Mouse (Mus musculus): ENCODE measurements at regions not wholly inside any gene's neighbourhood (a gene's known extent, or its start where the extent isn't known, plus 50 kb on each side); places are given as distances from the start of the nearest gene placed in this dataset.
"Not testable (repeated sequence)": the region's sequence is repeated elsewhere in the genome, so short reads cannot be mapped to it uniquely, and the experiment has no call there.

- no peak for DNase-seq (ENCODE audit: low spot score)
These were observed 202.1 kb downstream of the Ddx10 start for GRCm38 (mm10) chr9:53045788-53046187.

GRCm38 (mm10) chr9:53033797-53034196, 214.1 kb downstream of the Ddx10 start:
- DNase-seq (ENCODE audit: low spot score), result no peak

- no peak for DNase-seq (ENCODE audit: low spot score)
These were observed 225.8 kb downstream of the Ddx10 start for GRCm38 (mm10) chr9:53022096-53022495.

- DNase-seq (ENCODE audit: low spot score), result no peak
These were observed 237.1 kb downstream of the Ddx10 start for GRCm38 (mm10) chr9:53010741-53011140.

GRCm38 (mm10) chr9:53007395-53007794, 240.5 kb downstream of the Ddx10 start:
- no peak for DNase-seq (ENCODE audit: low spot score)

- DNase-seq (ENCODE audit: low spot score), result no peak
These were observed 241.8 kb downstream of the Ddx10 start for GRCm38 (mm10) chr9:53006085-53006484.

GRCm38 (mm10) chr9:53004253-53004978, 243.4 kb downstream of the Ddx10 start:
- no peak for DNase-seq (ENCODE audit: low spot score)

GRCm38 (mm10) chr9:52976041-52976440, 271.8 kb downstream of the Ddx10 start:
- DNase-seq (ENCODE audit: low spot score), result no peak

- no peak for DNase-seq (ENCODE audit: low spot score)
These were observed 282.2 kb downstream of the Ddx10 start for GRCm38 (mm10) chr9:52965631-52966030.

- no peak for DNase-seq (ENCODE audit: low spot score)
These were observed 280.1 kb upstream of the AI593442 start for GRCm38 (mm10) chr9:52959668-52960067.

- DNase-seq (ENCODE audit: low spot score), result no peak
These were observed 277.7 kb upstream of the AI593442 start for GRCm38 (mm10) chr9:52957245-52957644.

GRCm38 (mm10) chr9:52944081-52944480, 264.5 kb upstream of the AI593442 start:
- DNase-seq (ENCODE audit: low spot score), result no peak

- no peak for DNase-seq (ENCODE audit: low spot score)
These were observed 262.0 kb upstream of the AI593442 start for GRCm38 (mm10) chr9:52941637-52941983.

- DNase-seq (ENCODE audit: low spot score), result peak; percentile 53
These were observed 261.5 kb upstream of the AI593442 start for GRCm38 (mm10) chr9:52940964-52941636.

GRCm38 (mm10) chr9:52935082-52935481, 255.5 kb upstream of the AI593442 start:
- DNase-seq (ENCODE audit: low spot score), result no peak

GRCm38 (mm10) chr9:52917516-52917915, 237.9 kb upstream of the AI593442 start:
- DNase-seq (ENCODE audit: low spot score), result no peak

- not testable (repeated sequence) for DNase-seq (ENCODE audit: low spot score)
These were observed 209.1 kb upstream of the AI593442 start for GRCm38 (mm10) chr9:52888653-52889052.

- DNase-seq (ENCODE audit: low spot score), result not testable (repeated sequence)
These were observed 208.4 kb upstream of the AI593442 start for GRCm38 (mm10) chr9:52887997-52888396.

- DNase-seq (ENCODE audit: low spot score), result no peak
These were observed 187.7 kb upstream of the AI593442 start for GRCm38 (mm10) chr9:52867236-52867635.

- DNase-seq (ENCODE audit: low spot score), result no peak
These were observed 180.7 kb upstream of the AI593442 start for GRCm38 (mm10) chr9:52860327-52860726.

GRCm38 (mm10) chr9:52858411-52858810, 178.8 kb upstream of the AI593442 start:
- DNase-seq (ENCODE audit: low spot score), result no peak

- no peak for DNase-seq (ENCODE audit: low spot score)
These were observed 173.8 kb upstream of the AI593442 start for GRCm38 (mm10) chr9:52853338-52853737.

GRCm38 (mm10) chr9:52850552-52850951, 171.0 kb upstream of the AI593442 start:
- DNase-seq (ENCODE audit: low spot score), result no peak

GRCm38 (mm10) chr9:52849931-52850330, 170.4 kb upstream of the AI593442 start:
- no peak for DNase-seq (ENCODE audit: low spot score)
